Mouse (Mus musculus): Measurements from ENCODE around the gene Hsf4.

Hsf4 gene

GRCm38 (mm10) chr8:105306146-105306691, 36.6 kb downstream of the Hsf4 start:
- no peak for DNase-seq

GRCm38 (mm10) chr8:105307670-105308069, 38.1 kb downstream of the Hsf4 start:
- peak in 1 of 2 experiments; percentile 51 for DNase-seq

GRCm38 (mm10) chr8:105308428-105308827, 38.8 kb downstream of the Hsf4 start:
- DNase-seq = no peak

- DNase-seq = no peak
These were observed 39.7 kb downstream of the Hsf4 start for GRCm38 (mm10) chr8:105309142-105309847.

GRCm38 (mm10) chr8:105310118-105310517, 40.5 kb downstream of the Hsf4 start:
- DNase-seq = no peak

- no peak for DNase-seq
These were observed 42.1 kb downstream of the Hsf4 start for GRCm38 (mm10) chr8:105311718-105312117.

- DNase-seq = no peak
These were observed 43.4 kb downstream of the Hsf4 start for GRCm38 (mm10) chr8:105312891-105313481.

- no peak for DNase-seq
These were observed 44.2 kb downstream of the Hsf4 start for GRCm38 (mm10) chr8:105313622-105314402.

- DNase-seq = no peak
These were observed 45.6 kb downstream of the Hsf4 start for GRCm38 (mm10) chr8:105315073-105315769.

GRCm38 (mm10) chr8:105317941-105318340, 48.3 kb downstream of the Hsf4 start:
- DNase-seq = no peak

GRCm38 (mm10) chr8:105318662-105319190, 49.1 kb downstream of the Hsf4 start:
- no peak for DNase-seq

- no peak for DNase-seq
These were observed 53.6 kb downstream of the Hsf4 start for GRCm38 (mm10) chr8:105323183-105323582.
